In the genomic region with DNA sequence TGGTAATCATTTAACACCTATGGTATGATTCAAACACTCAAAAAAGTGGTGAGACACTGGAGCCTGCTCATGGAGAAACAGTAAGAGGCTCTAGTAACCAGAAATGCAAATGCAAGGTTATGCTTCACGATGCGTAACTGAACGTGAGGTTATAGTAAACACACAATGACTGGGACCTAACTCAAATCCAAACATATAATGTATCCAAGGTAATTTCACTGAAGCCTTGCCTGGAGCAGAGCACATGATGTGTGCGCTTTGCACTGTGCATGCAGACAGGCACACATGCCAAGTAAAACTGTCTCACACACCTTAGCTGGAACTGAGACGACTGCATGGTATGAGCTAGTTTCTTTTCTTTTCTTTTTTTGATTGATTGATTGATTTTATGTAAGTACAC, we compare ENCODE assay signal across 20 mouse cellular contexts. TPM values are rescaled to one million over a fixed set of nuclear protein-coding genes. Genes with fewer than 3 reads are reported as not detected.
DNase-seq lines count a peak whose midpoint lies in the region; ATAC-seq and TF ChIP-seq lines count a peak whose summit lies in the region.
"Had no signal": no experiment of that assay in that cellular context is flagged by ENCODE, and none has a peak within 500 bp of the region (broad histone marks: within the 10 kb centered on the region; RNA-seq: fewer than 3 reads in every experiment).

No protein-coding gene starts in this region.

- intact Hi-C loops in gastrocnemius, adult 2 months (cut with DNase I), result no loop called here
- intact Hi-C loops in gastrocnemius, postnatal 14 days (cut with DNase I; ENCODE audit: low total_unique reads), result no loop called here
- intact Hi-C loops in left cerebral cortex, adult 2 months (cut with DNase I), result no loop called here

- no peaks in the 10 kb centered on the region for H3K27me3 ChIP-seq in kidney, embryonic 14.5 days (ENCODE audit: control insufficient read depth, insufficient read depth, low read length)
- H3K27me3 ChIP-seq: limb, embryonic 12.5 days; liver, embryonic 12.5 days had no signal

- DNase-seq in gastrocnemius, adult 2 months, result no peak
- no peak for DNase-seq in gastrocnemius, postnatal 14 days
- DNase-seq in kidney, adult 11 months, result no peak
- no peak for DNase-seq in left cerebral cortex, adult 2 months (ENCODE audit: extremely low spot score in 1 of 2, low spot score in 2 of 2)
- no peak for DNase-seq in left cerebral cortex, adult 9 months (ENCODE audit: low spot score in 2 of 2)
- DNase-seq in kidney, postnatal 14 days, result peak; percentile 8
- DNase-seq in gastrocnemius, postnatal 25 days, result no peak
- DNase-seq: adrenal gland, postnatal 36 days; cerebellum, adult 9-10 months; lung, adult 2 months; lung, postnatal 14 days; right cerebral cortex, postnatal 14 days had no signal

- H3K9ac ChIP-seq in kidney, embryonic 14.5 days (ENCODE audit: low read depth, low read length), result no peak overlapping the region
- H3K9ac ChIP-seq: limb, embryonic 12.5 days; liver, embryonic 12.5 days had no signal

- H3K4me3 ChIP-seq in gastrocnemius, adult 2 months, result peak overlapping the region; percentile 43; the same call in 1 of the 2 replicates
- no peak overlapping the region for H3K4me3 ChIP-seq in kidney, embryonic 14.5 days (ENCODE audit: low read length)
- H3K4me3 ChIP-seq in left cerebral cortex, adult 2 months, result no peak overlapping the region
- H3K4me3 ChIP-seq: forebrain, embryonic 10.5 days; limb, embryonic 12.5 days; liver, embryonic 12.5 days had no signal

- peak overlapping the region; percentile 90 for H3K27ac ChIP-seq in gastrocnemius, adult 2 months
- H3K27ac ChIP-seq in kidney, embryonic 14.5 days (ENCODE audit: low read depth, low read length), result no peak overlapping the region
- H3K27ac ChIP-seq in left cerebral cortex, adult 2 months, result peak overlapping the region; percentile 83; the same call in 1 of the 2 replicates
- H3K27ac ChIP-seq: forebrain, embryonic 10.5 days; limb, embryonic 12.5 days; liver, embryonic 12.5 days had no signal

- no peaks in the 10 kb centered on the region for H3K9me3 ChIP-seq in kidney, embryonic 14.5 days (ENCODE audit: control insufficient read depth, low read length)
- H3K9me3 ChIP-seq: forebrain, embryonic 10.5 days; limb, embryonic 12.5 days; liver, embryonic 12.5 days had no signal

- H3K4me2 ChIP-seq in kidney, embryonic 14.5 days (replicated peaks; ENCODE audit: low read depth, low read length), result no peak overlapping the region
- H3K4me2 ChIP-seq: limb, embryonic 12.5 days; liver, embryonic 12.5 days; midbrain, embryonic 11.5 days had no signal

- H3K4me1 ChIP-seq in kidney, embryonic 14.5 days (ENCODE audit: control insufficient read depth, insufficient read depth, low read length), result 0 out of 2 replicates have a peak, but pooled peaks cover 4% of the 10 kb centered on the region
- H3K4me1 ChIP-seq: forebrain, embryonic 10.5 days; limb, embryonic 12.5 days had no signal

- peaks cover 4% of the 10 kb centered on the region; the same call in 1 of the 2 replicates for H3K36me3 ChIP-seq in kidney, embryonic 14.5 days (ENCODE audit: control insufficient read depth, insufficient read depth, low read length)

- 76% methylated on average over 5 of the region's 5 CpGs for WGBS in kidney, embryonic 14.5 days

- no peak for TF ChIP-seq CTCF in gastrocnemius, adult 2 months (IDR thresholded peaks at IDR 0.05)
- TF ChIP-seq CTCF in left cerebral cortex, adult 2 months (IDR thresholded peaks at IDR 0.05), result no peak

- ATAC-seq in kidney, embryonic 14.5 days (ENCODE audit: low FRiP score, low TSS enrichment), result peak; percentile 71; the same call in 1 of the 2 replicates
- ATAC-seq: CD4-positive, CD25-positive, alpha-beta regulatory T cell, adult 4 months; forebrain, embryonic 16.5 days; inflammation-experienced regulatory T-cells, adult 6 months; liver, embryonic 12.5 days had no signal

RNA-seq across cellular contexts. Expression of a gene that starts 27.5 kb away (rescaled TPM):
- total RNA-seq in gastrocnemius, adult 2 months (2021), result 10 to 100 TPM; 86.5 to 95.5 TPM
- total RNA-seq in gastrocnemius, postnatal 14 days (2021), result 100 to 1,000 TPM; 112 to 128 TPM
- polyA plus RNA-seq in kidney, embryonic 14.5 days (2014; fragmentation: Nextera tagmentation; extraction: Ambion mirVana), result 48.9 and 120 TPM in 2 replicates
- total RNA-seq in left cerebral cortex, adult 2 months (2021), result 100 to 1,000 TPM; 119 to 123 TPM
- total RNA-seq in gastrocnemius, postnatal 25 days (2021), result 10 to 100 TPM; 84.4 to 96.1 TPM

RNA-seq across cellular contexts. Expression of a gene that starts 33.0 kb away (rescaled TPM):
- 100 to 1,000 TPM; 519 to 581 TPM for total RNA-seq in gastrocnemius, adult 2 months (2021)
- total RNA-seq in gastrocnemius, postnatal 14 days (2021), result 100 to 1,000 TPM; 678 to 745 TPM
- 551 and 698 TPM in 2 replicates for polyA plus RNA-seq in kidney, embryonic 14.5 days (2014; fragmentation: Nextera tagmentation; extraction: Ambion mirVana)
- 100 to 1,000 TPM; 339 to 400 TPM for total RNA-seq in left cerebral cortex, adult 2 months (2021)
- total RNA-seq in gastrocnemius, postnatal 25 days (2021), result 100 to 1,000 TPM; 479 to 508 TPM

RNA-seq across cellular contexts. Expression of a gene that starts 33.2 kb away (rescaled TPM):
- total RNA-seq in gastrocnemius, adult 2 months (2021), result 10 to 100 TPM; 30.1 to 44.9 TPM
- total RNA-seq in gastrocnemius, postnatal 14 days (2021), result 10 to 100 TPM; 33.5 to 33.8 TPM
- polyA plus RNA-seq in kidney, embryonic 14.5 days (2014; fragmentation: Nextera tagmentation; extraction: Ambion mirVana), result 12.8 and 14.4 TPM in 2 replicates
- total RNA-seq in left cerebral cortex, adult 2 months (2021), result 100 to 1,000 TPM in 1 of 2 experiments, 10 to 100 TPM in 1; 97.0 to 107 TPM
- total RNA-seq in gastrocnemius, postnatal 25 days (2021), result 10 to 100 TPM; 33.0 to 35.9 TPM
